Mouse (Mus musculus): ENCODE data around the gene Dst.

DNA sequence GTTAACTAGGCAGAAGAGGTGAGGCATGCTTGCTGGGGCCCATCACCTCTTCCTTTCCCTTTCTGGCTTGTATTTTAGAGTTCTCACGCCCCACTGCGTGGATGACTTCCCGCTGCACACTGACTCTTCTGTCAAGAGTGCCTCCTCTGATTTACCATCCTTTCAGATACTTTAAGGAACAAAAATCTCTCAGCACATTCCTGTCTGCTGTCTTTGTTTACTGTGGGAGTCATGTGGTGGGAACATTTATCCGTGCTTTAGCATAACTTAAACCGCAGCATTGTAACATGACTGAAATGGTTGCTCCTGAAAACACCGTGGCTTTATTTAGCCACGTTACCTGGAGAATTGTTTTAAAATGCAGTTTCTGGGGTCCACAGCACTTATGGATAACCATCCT, 182.7 kb downstream of the Dst start:
- TF ChIP-seq POLR2A (IDR thresholded peaks at IDR 0.05; ENCODE audit: control insufficient read depth in 1 of 2, insufficient read depth in 1 of 2, low read depth in 1 of 2, low read length in 2 of 2, poor library complexity in 1 of 2) = no peak
- no peak for TF ChIP-seq CHD2 (IDR thresholded peaks at IDR 0.05; ENCODE audit: low read length)
- no peak for TF ChIP-seq CTCF (IDR thresholded peaks at IDR 0.05 in 2 of 3, conservative IDR thresholded peaks at IDR 0.05 in 1 of 3; ENCODE audit: control insufficient read depth in 1 of 3, insufficient read depth in 1 of 3, low read depth in 2 of 3, low read length in 3 of 3, poor library complexity in 1 of 3, severe bottlenecking in 1 of 3)
- no peak for TF ChIP-seq EP300 (IDR thresholded peaks at IDR 0.05; ENCODE audit: low read depth in 1 of 2, low read length in 2 of 2)
- TF ChIP-seq SIN3A (IDR thresholded peaks at IDR 0.05; ENCODE audit: low read length) = no peak
- TF ChIP-seq MAX (IDR thresholded peaks at IDR 0.05; ENCODE audit: low read length) = no peak

Measured in MEL (cell line).